Mouse (Mus musculus): ENCODE results near the gene Tmem160.

DNA sequence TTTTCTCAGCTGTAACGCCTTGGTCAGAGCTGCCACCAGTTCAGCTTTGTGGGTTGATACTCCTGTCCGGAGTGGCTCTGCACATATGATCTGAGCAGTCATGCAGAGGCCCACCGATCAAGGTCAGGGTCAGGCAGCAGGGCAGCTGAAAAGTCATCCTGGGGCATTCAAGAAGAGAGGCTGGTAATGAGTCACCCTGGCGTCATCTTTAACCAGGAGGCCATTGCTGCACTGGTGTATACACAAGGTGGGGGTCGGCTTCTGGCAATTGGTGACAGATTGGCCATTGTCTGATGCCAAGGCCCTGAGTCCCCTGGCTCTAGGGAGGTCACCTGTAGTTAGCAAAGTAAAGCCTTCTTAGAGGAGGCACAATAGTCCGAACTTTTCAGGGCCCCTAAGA lies 923 bp upstream of the Tmem160 start:
- TF ChIP-seq CTCF (IDR thresholded peaks at IDR 0.05; ENCODE audit: low read depth, low read length) (no peak), POLR2A (IDR thresholded peaks at IDR 0.05; ENCODE audit: extremely low read depth, insufficient read depth, low read length) (no peak)

All from liver, adult 2 months (tissue).